Mouse (Mus musculus) c-Kit-negative CD71-positive TER-119-positive erythroid progenitor cells, embryonic 14.5 days (primary cell): Measurements from ENCODE around the gene BC005561.
"Not testable (repeated sequence)": the region's sequence is repeated elsewhere in the genome, so short reads cannot be mapped to it uniquely, and the experiment has no call there.

Experiments used
- DNase-seq: peaks from one replicate; pipeline ENCODE4 v3.0.0-alpha.2; 2013; ENCODE audit warnings: low read depth, low spot score

Gene BC005561

DNA sequence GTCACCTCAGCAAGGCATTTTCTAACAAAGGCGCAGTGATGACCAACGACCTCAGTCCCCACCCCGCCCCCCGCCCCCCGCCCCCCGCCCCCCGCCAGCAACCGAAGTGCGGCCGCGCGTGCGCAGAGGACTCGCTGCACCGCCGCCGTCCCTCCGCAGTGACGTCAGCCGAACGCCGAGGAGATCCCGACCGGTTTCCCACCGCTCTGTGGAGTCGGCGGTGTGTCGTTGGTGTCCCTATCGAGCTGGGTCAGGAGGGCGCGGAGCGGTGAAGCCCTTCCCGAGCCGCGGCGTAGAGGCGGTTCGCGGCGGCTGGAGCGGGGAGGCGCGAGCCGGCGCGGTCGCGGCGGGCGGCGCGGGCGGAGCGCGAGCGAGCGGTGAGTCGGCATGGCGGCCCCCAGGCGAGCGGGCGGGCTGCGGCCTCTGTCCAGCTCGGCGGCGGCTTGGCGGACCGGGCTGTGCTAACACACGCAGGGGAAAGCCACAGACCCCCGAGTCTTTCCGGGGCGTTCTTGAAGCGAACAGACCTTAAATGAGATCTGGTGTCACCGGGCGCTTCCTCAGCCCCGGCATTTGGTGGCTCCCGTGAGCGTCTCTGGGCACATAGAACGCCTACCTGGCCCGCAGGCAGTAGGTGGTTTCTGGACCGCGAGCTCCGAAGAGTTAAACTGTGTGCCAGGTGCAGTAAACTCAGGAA lies at the start of gene BC005561:
TSS of gene BC005561 (plus strand) at position 158 of the 697 bp plus-strand sequence.
- DNase-seq, result peak; percentile 43

- DNase-seq, result no peak
Observed at GRCm38 (mm10) chr5:104458832-104459705, 49.1 kb upstream of the BC005561 start, which contains the start of gene Pkd2. Pkd2 (plus strand) TSS chr5:104459450.

- DNase-seq, result no peak
Observed at GRCm38 (mm10) chr5:104459706-104460455, 48.3 kb upstream of the BC005561 start.

DNA sequence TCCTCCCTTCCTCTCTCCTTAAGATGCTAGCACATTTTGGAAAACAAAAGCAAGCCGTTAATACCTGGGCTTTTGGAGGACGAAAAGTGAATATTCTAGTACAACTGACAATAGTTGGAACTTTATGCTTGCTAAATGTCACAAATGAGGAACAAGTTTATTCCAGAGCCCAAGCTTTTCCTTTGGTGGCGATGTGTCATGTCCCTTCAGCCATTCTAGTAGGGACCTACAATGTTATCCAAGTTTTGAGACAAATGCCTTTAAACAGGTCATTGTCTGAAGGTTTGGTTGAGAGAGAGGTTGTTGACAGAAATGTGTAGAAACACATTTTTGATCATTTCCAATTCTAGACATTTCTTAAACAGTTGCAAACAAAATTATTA lies 47.7 kb upstream of the BC005561 start:
- DNase-seq, result no peak

GRCm38 (mm10) chr5:104460856-104461255 lies 47.3 kb upstream of the BC005561 start:
- DNase-seq, result no peak

DNA sequence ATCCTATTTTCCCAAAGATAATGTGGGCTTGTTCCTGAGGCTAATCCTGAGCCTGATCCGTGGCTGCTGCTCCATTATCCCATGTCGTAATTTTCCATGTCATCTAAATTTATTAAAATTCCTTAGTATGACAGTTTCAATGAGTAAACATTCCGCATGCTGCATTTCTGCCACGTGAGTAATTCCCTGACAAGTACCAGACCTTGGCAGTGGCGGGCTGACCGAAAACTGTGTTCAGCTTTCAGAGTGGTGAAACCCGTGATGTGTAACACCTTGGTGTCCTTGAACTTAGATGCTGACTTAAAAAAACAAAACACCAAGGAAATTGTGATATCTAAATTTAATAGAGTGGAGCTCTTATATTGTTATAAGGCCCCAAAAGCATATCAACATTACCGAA lies 42.9 kb upstream of the BC005561 start:
- no peak for DNase-seq

DNA sequence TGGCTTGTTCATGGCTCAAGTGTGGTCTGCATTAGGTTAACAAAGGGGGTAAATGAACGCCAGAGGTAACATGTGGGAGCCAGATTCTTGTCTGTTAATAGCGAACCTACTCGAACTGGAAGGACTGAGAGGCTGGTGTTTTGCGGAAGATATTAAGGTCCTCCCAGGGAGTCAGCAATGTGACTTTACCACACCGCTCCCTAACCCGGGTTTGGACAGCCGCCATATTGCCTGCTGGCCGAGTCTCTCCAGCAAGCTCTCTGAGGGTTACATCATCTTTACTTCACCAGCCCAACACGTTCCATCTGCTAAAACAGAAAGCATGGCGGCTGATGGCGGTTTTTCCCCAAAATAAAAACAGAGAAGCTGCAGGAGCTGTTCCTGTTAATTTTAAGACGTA lies 42.4 kb upstream of the BC005561 start:
- DNase-seq, result no peak

GRCm38 (mm10) chr5:104466816-104467215 lies 41.3 kb upstream of the BC005561 start:
- no peak for DNase-seq

DNA sequence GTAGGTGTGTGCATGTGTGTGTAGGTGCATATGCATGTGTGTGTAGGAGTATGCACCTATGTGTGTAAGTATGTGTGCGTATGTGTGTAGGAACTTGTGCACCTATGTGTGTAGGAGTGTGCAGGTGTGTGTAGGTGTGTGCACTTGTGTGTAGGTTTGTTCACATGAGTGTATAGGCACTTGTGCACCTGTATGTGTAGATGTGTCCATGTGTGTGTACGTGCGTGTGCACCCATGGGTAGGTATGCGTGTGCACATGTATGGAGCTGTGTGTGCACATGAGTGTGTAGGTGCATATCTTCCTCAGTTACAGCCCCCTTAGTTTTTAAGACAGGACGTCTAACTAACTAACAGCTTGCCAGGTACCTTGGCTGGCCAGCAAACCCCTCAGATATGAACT lies 39.6 kb upstream of the BC005561 start:
- no peak for DNase-seq

GRCm38 (mm10) chr5:104470981-104471391 lies 37.2 kb upstream of the BC005561 start:
- no peak for DNase-seq

- DNase-seq, result no peak
Observed at GRCm38 (mm10) chr5:104472371-104472770, 35.8 kb upstream of the BC005561 start.

GRCm38 (mm10) chr5:104480367-104480766 lies 27.8 kb upstream of the BC005561 start:
- DNase-seq, result no peak

- no peak for DNase-seq
Observed at GRCm38 (mm10) chr5:104482856-104483255, 25.3 kb upstream of the BC005561 start.

- DNase-seq, result no peak
Observed at GRCm38 (mm10) chr5:104491561-104491960, 16.6 kb upstream of the BC005561 start.

DNA sequence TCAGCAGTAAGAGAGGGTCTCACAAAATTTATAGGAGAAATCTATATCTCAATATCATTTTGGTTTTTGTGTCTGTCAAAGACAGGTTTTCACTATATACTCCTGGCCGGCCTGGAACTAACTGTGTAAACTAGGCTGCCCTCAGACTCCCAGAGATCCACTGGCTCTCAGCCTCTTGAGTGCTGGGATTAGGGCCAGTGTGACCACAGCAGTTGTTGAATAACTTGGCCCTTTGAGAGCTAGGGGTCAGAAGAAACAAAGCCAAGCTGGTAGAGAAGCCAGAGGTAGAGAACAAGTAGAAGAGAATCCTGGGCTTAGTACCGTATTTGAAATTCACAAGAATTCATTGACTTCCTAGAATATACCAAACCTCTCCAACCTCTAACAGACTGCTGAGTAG lies 3.3 kb upstream of the BC005561 start:
- DNase-seq, result no peak

- DNase-seq, result no peak
Observed at GRCm38 (mm10) chr5:104507829-104508194, 340 bp upstream of the BC005561 start.

DNA sequence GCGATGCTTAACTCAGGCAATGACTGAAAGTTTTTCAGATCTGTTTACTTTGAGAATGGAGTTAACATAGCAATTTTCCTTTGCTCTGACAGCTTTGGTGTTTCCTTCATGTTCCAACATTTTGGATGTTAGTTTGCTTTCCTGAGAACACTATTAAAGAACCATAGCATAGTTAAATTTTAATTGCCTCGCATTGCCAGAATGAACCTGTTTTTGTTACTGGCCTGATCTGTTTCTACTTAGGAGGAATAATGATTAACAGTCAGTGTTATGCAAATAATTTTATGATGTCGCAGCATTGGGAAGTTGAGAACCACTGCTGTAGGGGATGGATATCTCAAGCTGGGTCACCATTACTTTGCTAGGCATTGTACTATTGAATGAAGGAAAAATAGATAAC lies 3.1 kb downstream of the BC005561 start:
- no peak for DNase-seq

GRCm38 (mm10) chr5:104538612-104539011 lies 30.5 kb downstream of the BC005561 start:
- DNase-seq, result no peak

DNA sequence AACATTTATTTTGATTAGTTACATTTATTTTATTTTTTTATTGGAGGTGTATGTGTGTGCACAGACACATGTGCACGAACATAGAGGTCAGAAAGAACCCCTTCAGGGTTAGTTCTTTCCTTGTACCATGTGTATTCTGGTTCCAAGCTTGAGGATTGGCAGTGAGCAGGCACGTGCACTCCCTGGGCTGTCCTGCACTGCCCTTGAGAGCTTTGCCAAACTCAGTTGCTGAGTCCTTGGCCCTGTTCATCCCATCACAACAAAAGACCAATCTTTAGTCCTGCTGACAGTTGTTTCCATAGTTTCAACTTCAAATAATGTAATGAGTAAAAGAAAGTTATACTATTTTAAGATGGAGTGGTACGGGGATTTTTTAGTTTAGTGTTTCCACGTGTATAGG lies 31.2 kb downstream of the BC005561 start:
- no peak for DNase-seq

DNA sequence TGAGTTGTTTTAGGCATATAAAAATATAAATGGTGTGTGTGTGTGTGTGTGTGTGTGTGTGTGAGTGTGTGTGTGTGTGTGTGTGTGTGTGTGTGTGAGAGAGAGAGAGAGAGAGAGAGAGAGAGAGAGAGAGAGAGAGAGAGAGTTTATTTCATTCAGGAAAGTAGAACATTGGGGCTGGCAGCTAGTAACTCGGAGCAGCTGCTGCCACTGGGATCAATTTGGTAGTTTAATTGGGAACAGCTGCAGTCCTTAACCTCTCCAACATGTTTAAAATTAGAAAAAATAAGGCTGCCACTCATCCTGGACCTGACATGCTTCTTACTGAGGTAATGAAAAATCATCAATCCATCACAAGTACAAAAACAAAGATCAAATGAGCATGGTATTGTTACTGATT lies 59.9 kb downstream of the BC005561 start:
- not testable (repeated sequence) for DNase-seq

GRCm38 (mm10) chr5:104570766-104571165 lies 62.6 kb downstream of the BC005561 start:
- DNase-seq, result no peak

- peak; percentile 40 for DNase-seq
Observed at GRCm38 (mm10) chr5:104571282-104571921, 63.2 kb downstream of the BC005561 start.
